Mouse (Mus musculus) forebrain, postnatal 0 days (tissue): ENCODE measurements around the gene Ncbp2. TPM values are rescaled to one million over a fixed set of nuclear protein-coding genes. Genes with fewer than 3 reads are reported as not detected.

Experiments used
- ATAC-seq: fragments of 200-750 bp; cut with Nextera tagmentation; 2 replicates; pipeline ENCODE4 v1.8.0; 2017; ENCODE audit warnings: mild to moderate bottlenecking, moderate library complexity
- DNase-seq: peaks from one replicate; pipeline ENCODE4 v3.0.0-alpha.2; 2015
- H3K27ac ChIP-seq: fragments of 300-500 bp; sonication (generic); 2 replicates; pipeline ENCODE4 v1.5.1; 2014; ENCODE audit warnings: low read depth, mild to moderate bottlenecking, antibody characterized with exemption, low read length, moderate library complexity, mixed read lengths
- H3K27me3 ChIP-seq: fragments of 300-500 bp; sonication (generic); 2 replicates; pipeline ENCODE4 v1.6.1; 2014; ENCODE audit warnings: mild to moderate bottlenecking, low read length, mixed read lengths; ENCODE audit not compliant: insufficient read depth
- H3K36me3 ChIP-seq: fragments of 300-500 bp; sonication (generic); 2 replicates; pipeline ENCODE4 v1.6.1; 2014; ENCODE audit warnings: mild to moderate bottlenecking, moderate library complexity; ENCODE audit not compliant: insufficient read depth
- H3K4me1 ChIP-seq: fragments of 300-500 bp; sonication (generic); 2 replicates; pipeline ENCODE4 v1.6.1; 2014; ENCODE audit warnings: antibody characterized with exemption; ENCODE audit not compliant: insufficient read depth
- H3K4me2 ChIP-seq: fragments of 300-500 bp; sonication (generic); 2 replicates; pipeline ENCODE4 v1.6.1; 2014; ENCODE audit warnings: low read depth, mild to moderate bottlenecking, moderate library complexity
- H3K4me3 ChIP-seq: fragments of 300-500 bp; sonication (generic); 2 replicates; pipeline ENCODE4 v1.5.1; 2014; ENCODE audit warnings: low read depth, low read length, mixed read lengths
- H3K9ac ChIP-seq: fragments of 300-500 bp; sonication (generic); 2 replicates; pipeline ENCODE4 v1.6.1; 2014; ENCODE audit warnings: mild to moderate bottlenecking
- H3K9me3 ChIP-seq: fragments of 300-500 bp; sonication (generic); 2 replicates; pipeline ENCODE4 v1.6.1; 2016; ENCODE audit warnings: low read length
- CTCF ChIP-seq: sonication (generic); IDR thresholded peaks from 2 replicates; pipeline ENCODE4 v1.5.1; 2016; ENCODE audit warnings: antibody characterized with exemption, control low read depth, low read depth
- WGBS: fragments of 180-500 bp; shearing (Covaris S2); extraction: QIAGEN DNeasy Blood & Tissue Kit; methylation state at CpG from one replicate; pipeline ENCODE4 v1.1.7; 2014; 5-methylcytosine and 5-hydroxymethylcytosine counted together
- polyA plus RNA-seq: library from polyadenylated mRNA; unstranded; fragments of >200 nt; fragmentation: Nextera tagmentation; extraction: Ambion mirVana; gene quantifications from 2 replicates; pipeline ENCODE4 v1.2.1, GENCODE M21; 2015
- total RNA-seq: library from RNA; depleted of rRNA; stranded (reverse); fragments of >200 nt; gene quantifications from 2 replicates; pipeline ENCODE4 v1.2.3, GENCODE M21; 2014

Ncbp2 gene
- total and polyA plus RNA-seq, 2 experiments from 2014 or later = 29.9 to 66.3 TPM

DNA sequence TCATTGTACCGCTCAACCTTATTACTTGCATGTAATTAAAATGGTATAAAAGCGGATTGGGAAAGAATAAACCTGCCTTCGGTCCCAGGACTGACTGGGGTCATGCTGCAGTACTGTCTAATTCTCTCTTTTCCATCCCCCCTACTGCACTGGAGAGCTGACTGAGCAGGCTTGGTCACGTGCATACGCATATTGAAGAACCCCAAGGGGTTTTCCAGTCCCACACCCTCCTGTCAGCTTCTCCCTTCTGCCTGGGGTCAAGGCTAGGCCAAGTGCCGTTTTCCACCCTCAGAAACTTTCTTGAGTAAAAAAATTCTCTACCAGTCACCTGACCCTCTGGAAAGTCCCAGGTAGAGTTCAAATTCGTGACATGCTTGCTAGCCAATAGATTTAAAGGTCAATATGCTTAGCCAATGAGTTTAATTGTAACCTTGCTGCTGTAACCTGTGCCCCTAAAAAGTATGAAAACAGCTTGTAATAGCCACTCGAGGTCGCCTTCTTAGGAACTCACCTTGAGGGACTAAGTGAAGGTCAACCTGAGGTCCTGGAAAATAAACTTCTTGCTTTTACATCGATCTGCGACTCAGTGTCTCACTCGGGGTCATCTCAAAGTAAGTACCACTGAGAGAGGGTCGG lies 21.6 kb upstream of the Ncbp2 start:
- Histone ChIP-seq H3K9me3 (no peaks in the 10 kb centered on the region), H3K9ac (no peak overlapping the region), H3K27ac (no peak overlapping the region), H3K4me1 (no peaks in the 10 kb centered on the region), H3K4me2 (no peak overlapping the region), H3K36me3 (no peaks in the 10 kb centered on the region), H3K27me3 (no peaks in the 10 kb centered on the region), H3K4me3 (no peak overlapping the region)
- ATAC-seq = no peak
- 86% methylated on average over 13 of the region's 13 CpGs for WGBS
- no peak for DNase-seq
- TF ChIP-seq CTCF = no peak

DNA sequence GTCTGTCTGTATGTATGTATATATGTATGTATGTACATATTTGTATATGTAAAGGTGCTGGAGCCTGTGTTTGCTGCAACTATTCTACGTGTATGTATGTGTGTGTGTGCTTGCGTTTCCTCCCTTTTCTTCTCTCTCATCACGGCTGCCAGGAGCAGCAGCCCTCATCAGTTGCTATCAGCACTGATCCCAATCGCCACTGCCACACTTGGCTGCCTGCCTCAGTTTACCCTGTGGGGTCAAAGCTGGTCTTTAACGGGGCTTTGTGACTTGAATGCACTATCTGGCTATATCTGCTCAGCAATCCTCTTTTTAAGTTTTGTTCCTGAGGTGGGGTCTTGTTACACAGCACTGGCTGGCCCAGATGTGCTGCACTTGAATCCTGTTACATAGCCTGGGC lies 20.9 kb upstream of the Ncbp2 start:
- no peak overlapping the region for H3K9ac ChIP-seq
- no peaks in the 10 kb centered on the region for H3K36me3 ChIP-seq
- H3K4me2 ChIP-seq = no peak overlapping the region
- H3K27me3 ChIP-seq = no peaks in the 10 kb centered on the region
- WGBS = 86% methylated on average over 5 of the region's 5 CpGs
- no peak overlapping the region for H3K27ac ChIP-seq
- no peak overlapping the region for H3K4me3 ChIP-seq
- ATAC-seq = no peak
- no peaks in the 10 kb centered on the region for H3K4me1 ChIP-seq
- no peaks in the 10 kb centered on the region for H3K9me3 ChIP-seq
- no peak for TF ChIP-seq CTCF
- DNase-seq = no peak

DNA sequence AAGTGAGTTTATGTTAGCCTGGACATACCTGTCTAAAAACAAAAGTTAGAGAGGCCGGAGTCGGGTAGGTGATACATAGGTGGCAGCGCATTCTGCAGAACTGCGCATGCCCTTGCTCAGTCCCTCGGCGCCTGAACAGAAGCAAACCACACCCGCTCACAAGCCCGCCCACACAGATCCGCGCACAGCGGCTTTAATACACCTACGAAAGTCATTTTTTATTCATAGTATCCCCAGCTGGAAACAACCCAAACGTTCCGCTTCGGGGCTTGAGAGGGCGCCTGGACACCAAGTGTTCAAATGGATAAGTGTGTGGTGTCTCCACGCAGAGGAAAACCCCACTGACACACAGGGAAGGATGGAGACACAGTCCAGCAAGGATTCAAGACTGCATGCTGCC lies 17.0 kb upstream of the Ncbp2 start:
- no peak overlapping the region for H3K27ac ChIP-seq

DNA sequence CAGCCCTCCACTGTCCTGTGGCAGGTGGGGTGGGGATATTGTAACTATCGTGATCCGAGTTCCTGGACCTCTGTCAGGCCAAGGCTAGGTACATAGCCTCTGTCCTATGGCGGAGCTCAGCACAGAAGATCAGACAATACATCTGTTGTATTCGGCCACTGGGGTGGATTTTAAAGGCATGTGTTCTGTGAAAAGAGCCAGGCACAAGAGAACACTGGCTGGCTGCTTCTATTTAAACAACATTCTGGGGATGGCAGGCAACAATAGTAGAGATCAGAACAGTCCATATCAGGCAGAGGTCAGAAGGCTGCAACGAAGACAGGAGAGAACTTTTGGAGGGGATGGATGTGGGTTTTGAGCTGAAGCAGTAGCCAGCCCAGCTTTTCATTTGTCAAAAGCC lies 16.1 kb upstream of the Ncbp2 start:
- peaks cover 20% of the 10 kb centered on the region for H3K4me1 ChIP-seq
- no peak for TF ChIP-seq CTCF
- DNase-seq (no peak), ATAC-seq (no peak)
- H3K36me3 ChIP-seq = no peaks in the 10 kb centered on the region
- peak overlapping the region; percentile 96 for H3K27ac ChIP-seq
- WGBS = 24% methylated on average over 5 of the region's 5 CpGs
- H3K4me3 ChIP-seq = no peak overlapping the region
- no peak overlapping the region for H3K9ac ChIP-seq
- no peaks in the 10 kb centered on the region for H3K27me3 ChIP-seq
- 0 out of 2 replicates have a peak overlapping the region, but pooled peaks have one; percentile 97 for H3K4me2 ChIP-seq
- H3K9me3 ChIP-seq = no peaks in the 10 kb centered on the region

More for the DNA sequence above, 17.0 kb upstream of the Ncbp2 start:
- peaks cover 20% of the 10 kb centered on the region for H3K4me1 ChIP-seq
- DNase-seq (no peak), ATAC-seq (no peak)
- WGBS = 60% methylated on average over 17 of the region's 17 CpGs
- H3K27me3 ChIP-seq = no peaks in the 10 kb centered on the region
- no peaks in the 10 kb centered on the region for H3K9me3 ChIP-seq
- TF ChIP-seq CTCF = no peak
- H3K9ac ChIP-seq = no peak overlapping the region
- no peaks in the 10 kb centered on the region for H3K36me3 ChIP-seq
- H3K4me2 ChIP-seq = no peak overlapping the region
- no peak overlapping the region for H3K4me3 ChIP-seq

DNA sequence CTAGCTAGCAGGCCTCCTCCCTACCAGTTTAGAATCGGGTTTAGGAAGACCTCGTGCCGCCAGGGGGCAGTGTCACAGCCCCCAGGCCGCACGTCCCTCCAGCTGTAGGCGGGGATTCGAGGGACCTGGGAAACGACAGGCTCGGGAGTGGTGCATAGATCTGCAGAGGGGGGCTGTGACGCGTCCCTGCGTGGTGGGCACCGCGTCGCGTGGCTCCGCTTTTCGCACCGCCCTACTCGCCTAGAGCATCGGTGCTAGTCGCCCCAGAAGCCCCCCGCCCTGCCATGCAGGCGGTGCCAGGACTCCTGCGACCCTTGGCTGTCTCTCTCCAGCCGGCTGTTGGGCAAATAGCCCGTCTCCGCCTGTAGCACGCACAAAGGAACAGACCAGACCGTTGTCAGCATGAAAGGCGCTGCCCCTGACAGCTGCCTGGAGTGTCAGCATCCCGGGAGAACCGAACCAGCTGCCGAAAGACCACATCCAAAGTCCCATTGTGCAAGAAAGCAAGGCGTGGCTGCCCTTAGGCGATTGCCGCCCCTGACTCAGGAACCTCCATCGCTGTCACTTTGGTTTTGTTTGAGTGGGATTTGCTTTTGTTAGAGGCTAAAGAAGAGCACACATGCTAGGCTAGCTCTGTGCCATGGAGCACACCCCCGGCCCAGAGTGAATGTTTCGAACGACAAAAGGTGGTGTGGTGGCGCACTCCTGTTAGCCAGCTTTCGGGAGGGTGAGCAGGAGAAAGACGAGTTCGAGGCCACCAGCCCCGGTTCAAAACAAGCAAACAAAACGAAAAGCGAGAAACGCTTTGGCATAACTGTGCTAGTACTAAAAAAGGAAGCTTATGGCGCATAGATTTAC lies 15.2 kb upstream of the Ncbp2 start:
- 2% methylated on average over 50 of the region's 50 CpGs for WGBS
- peaks cover 20% of the 10 kb centered on the region for H3K4me1 ChIP-seq
- peak overlapping the region; percentile 97 for H3K4me2 ChIP-seq
- peak; percentile 98 for DNase-seq
- H3K9me3 ChIP-seq = no peaks in the 10 kb centered on the region
- peak; percentile 99 for ATAC-seq
- H3K4me3 ChIP-seq = peak overlapping the region; percentile 47
- H3K27me3 ChIP-seq = no peaks in the 10 kb centered on the region
- TF ChIP-seq CTCF = peak; percentile 96
- peak overlapping the region; percentile 83 for H3K9ac ChIP-seq
- H3K36me3 ChIP-seq = no peaks in the 10 kb centered on the region
- H3K27ac ChIP-seq = peak overlapping the region; percentile 96

DNA sequence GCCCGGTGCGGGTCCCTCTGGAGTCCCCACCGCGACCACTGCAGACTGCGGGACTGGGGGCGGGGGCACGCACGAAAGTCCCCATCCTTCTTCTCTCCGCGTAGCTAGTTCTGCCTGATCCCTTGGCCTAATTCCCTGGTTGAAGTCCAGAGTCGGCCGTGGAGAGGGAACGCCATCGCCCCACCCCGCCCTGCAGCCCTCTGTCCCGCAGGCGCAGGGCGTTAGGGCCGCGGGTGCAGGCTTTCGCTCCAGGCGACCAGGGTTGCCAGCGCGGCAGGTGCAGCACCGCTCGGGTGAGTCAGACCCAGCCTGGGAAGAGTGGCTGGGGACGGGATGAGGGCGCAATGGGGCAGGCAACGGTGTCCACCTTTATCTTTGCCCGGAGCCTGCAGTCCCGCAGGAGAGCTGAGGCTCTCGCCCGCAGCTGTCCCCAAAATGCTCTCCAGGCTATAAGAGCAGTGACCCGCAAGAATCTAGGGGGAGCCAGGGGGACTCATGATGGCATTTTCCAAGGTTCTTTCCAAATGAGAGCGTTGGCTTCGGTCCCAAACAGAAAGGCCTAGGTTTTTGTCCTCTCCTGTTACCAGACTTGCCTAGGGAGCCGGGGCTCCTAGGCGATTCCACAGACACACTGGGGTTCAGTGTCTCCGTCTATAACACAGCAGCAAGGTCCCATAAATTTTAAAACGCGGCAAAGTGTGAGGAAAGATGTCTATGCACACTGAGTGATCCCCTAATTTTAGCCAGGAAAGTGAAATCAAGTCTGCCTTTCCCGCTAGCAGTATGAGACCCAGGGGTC lies 14.4 kb upstream of the Ncbp2 start, which contains the start of gene Pigz:
TSS of gene Pigz (plus strand) at position 101 of the 799 bp plus-strand sequence.
- Histone ChIP-seq H3K4me1 (peaks cover 20% of the 10 kb centered on the region), H3K36me3 (no peaks in the 10 kb centered on the region), H3K27me3 (no peaks in the 10 kb centered on the region), H3K27ac (peak within 1 kb of the TSS; percentile 96), H3K9me3 (no peaks in the 10 kb centered on the region), H3K4me2 (peak within 1 kb of the TSS; percentile 97), H3K9ac (peak within 1 kb of the TSS; percentile 83), H3K4me3 (peak within 1 kb of the TSS; percentile 47)
- ATAC-seq = no peak
- DNase-seq = peak; percentile 73
- 5% methylated on average over 42 of the region's 42 CpGs for WGBS
- 0 out of 2 replicates have a peak, but pooled peaks have one; percentile 5 for TF ChIP-seq CTCF
